Mouse (Mus musculus) forebrain, embryonic 13.5 days (tissue): ENCODE data around the gene Ttc4. TPM values are rescaled to one million over a fixed set of nuclear protein-coding genes. Genes with fewer than 3 reads are reported as not detected.
A peak's percentile ranks its signal among the peaks of the same experiment; 100 is the strongest.

Source experiments
- ATAC-seq: fragments of 200-750 bp; cut with Nextera tagmentation; 2 replicates; pipeline ENCODE4 v1.8.0; 2017
- H3K27ac ChIP-seq: fragments of 300-500 bp; sonication (generic); 2 replicates; pipeline ENCODE4 v1.5.1; 2015; ENCODE audit warnings: inconsistent platforms, mild to moderate bottlenecking, moderate library complexity
- H3K27me3 ChIP-seq: fragments of 300-500 bp; sonication (generic); 2 replicates; pipeline ENCODE4 v1.6.1; 2015; ENCODE audit warnings: mild to moderate bottlenecking, inconsistent platforms
- H3K36me3 ChIP-seq: fragments of 300-500 bp; sonication (generic); 2 replicates; pipeline ENCODE4 v1.6.1; 2015; ENCODE audit warnings: mild to moderate bottlenecking, inconsistent platforms; ENCODE audit not compliant: poor library complexity, severe bottlenecking
- H3K4me1 ChIP-seq: fragments of 300-500 bp; sonication (generic); 2 replicates; pipeline ENCODE4 v1.6.1; 2015; ENCODE audit warnings: inconsistent platforms
- H3K4me2 ChIP-seq: fragments of 300-500 bp; sonication (generic); 2 replicates; pipeline ENCODE4 v1.6.1; 2015; ENCODE audit warnings: inconsistent platforms, mild to moderate bottlenecking, moderate library complexity
- H3K4me3 ChIP-seq: fragments of 300-500 bp; sonication (generic); 2 replicates; pipeline ENCODE4 v1.5.1; 2015; ENCODE audit warnings: mild to moderate bottlenecking, inconsistent platforms
- H3K9ac ChIP-seq: fragments of 300-500 bp; sonication (generic); 2 replicates; pipeline ENCODE4 v1.6.1; 2015; ENCODE audit warnings: mild to moderate bottlenecking, inconsistent platforms
- H3K9me3 ChIP-seq: fragments of 300-500 bp; sonication (generic); replicated peaks from 2 replicates; pipeline ENCODE4 v1.6.1; 2016; ENCODE audit warnings: inconsistent platforms
- WGBS: fragments of 180-500 bp; shearing (Covaris S2); methylation state at CpG from one replicate; pipeline ENCODE4 v1.1.7; 2015; 5-methylcytosine and 5-hydroxymethylcytosine counted together
- polyA plus RNA-seq: library from polyadenylated mRNA; unstranded; fragments of >200 nt; fragmentation: Nextera tagmentation; extraction: Ambion mirVana; gene quantifications from 2 replicates; pipeline ENCODE4 v1.2.1, GENCODE M21; 2015

Gene Ttc4
- polyA plus RNA-seq: 93.0 and 112 TPM in 2 replicates

DNA sequence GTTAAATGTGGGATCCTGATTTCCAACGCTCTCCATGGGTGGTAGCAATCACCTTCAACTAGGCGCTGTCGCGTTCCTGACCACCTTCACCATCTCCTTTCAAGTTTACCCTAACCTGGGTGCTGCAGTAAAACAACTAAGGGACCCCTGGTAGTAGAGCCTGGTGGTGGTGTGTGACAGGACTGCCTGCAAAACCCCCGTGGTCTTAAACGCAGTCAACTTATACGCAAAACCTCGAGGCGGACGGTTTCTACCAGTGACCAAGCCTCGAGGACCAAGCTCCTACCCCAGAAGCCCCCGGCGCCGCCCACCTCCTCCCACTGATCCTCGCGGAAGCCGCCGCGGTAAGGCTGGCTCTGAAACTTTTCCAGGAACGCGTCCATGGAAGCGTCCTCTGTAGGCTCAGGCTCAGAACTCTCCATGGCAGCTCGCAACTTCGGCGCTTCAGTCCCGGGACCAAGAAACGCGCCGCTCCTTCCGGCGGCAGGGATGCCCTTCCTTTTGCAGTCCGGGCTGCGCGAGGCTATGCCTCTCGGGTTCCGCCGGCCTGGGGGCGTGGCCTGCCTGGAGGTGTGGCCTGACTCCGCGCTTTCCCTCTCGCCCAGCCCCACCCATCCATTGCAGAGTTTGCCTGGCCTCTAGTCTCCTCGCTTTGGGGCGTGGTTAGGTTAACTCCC lies at the start of gene Ttc4:
TSS of gene Ttc4 (minus strand) at position 503 of the 677 bp plus-strand sequence.
- ATAC-seq: peak; percentile 98
- Histone ChIP-seq H3K9me3 (no peaks in the 10 kb centered on the region), H3K4me1 (peaks cover 9% of the 10 kb centered on the region), H3K27me3 (no peaks in the 10 kb centered on the region), H3K4me3 (peak within 1 kb of the TSS; percentile 88), H3K4me2 (peak within 1 kb of the TSS; percentile 88), H3K27ac (no peak within 1 kb of the TSS), H3K9ac (peak within 1 kb of the TSS; percentile 84), H3K36me3 (peaks cover 33% of the 10 kb centered on the region)
- 1% methylated on average over 43 of the region's 43 CpGs for WGBS

- Histone ChIP-seq H3K9ac (no peak overlapping the region), H3K4me1 (no peaks in the 10 kb centered on the region), H3K4me2 (no peak overlapping the region), H3K27me3 (no peaks in the 10 kb centered on the region), H3K9me3 (no peaks in the 10 kb centered on the region), H3K27ac (no peak overlapping the region), H3K36me3 (no peaks in the 10 kb centered on the region), H3K4me3 (no peak overlapping the region)
- 70% methylated on average over 4 of the region's 4 CpGs for WGBS
- ATAC-seq: no peak
Measured at GRCm38 (mm10) chr4:106720631-106721030, 41.9 kb upstream of the Ttc4 start.

DNA sequence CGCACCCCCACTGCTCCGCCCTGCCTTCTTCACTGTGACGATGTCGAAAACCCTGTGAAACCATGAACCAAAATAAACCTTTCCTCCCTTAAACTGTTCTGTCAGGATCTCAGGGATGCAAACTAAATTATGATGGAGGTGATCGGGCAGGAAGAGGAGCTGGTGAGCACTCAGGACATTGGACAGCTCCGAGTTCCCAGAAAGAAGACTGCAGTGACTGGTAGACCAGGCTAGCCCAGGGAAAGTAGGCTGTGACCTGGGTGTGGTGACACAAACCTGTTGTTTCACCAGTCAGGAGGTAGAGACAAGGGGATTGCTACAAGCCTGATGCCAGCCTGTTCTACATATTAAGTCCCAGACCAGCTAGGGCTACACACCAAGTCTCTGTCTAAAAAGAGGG lies 34.9 kb upstream of the Ttc4 start:
- WGBS: 93% methylated on average over 6 of the region's 6 CpGs
- Histone ChIP-seq H3K4me2 (no peak overlapping the region), H3K27me3 (0 out of 2 replicates have a peak, but pooled peaks cover 3% of the 10 kb centered on the region), H3K4me1 (no peaks in the 10 kb centered on the region), H3K9me3 (no peaks in the 10 kb centered on the region), H3K9ac (no peak overlapping the region), H3K36me3 (no peaks in the 10 kb centered on the region), H3K4me3 (no peak overlapping the region), H3K27ac (no peak overlapping the region)
- ATAC-seq: no peak

DNA sequence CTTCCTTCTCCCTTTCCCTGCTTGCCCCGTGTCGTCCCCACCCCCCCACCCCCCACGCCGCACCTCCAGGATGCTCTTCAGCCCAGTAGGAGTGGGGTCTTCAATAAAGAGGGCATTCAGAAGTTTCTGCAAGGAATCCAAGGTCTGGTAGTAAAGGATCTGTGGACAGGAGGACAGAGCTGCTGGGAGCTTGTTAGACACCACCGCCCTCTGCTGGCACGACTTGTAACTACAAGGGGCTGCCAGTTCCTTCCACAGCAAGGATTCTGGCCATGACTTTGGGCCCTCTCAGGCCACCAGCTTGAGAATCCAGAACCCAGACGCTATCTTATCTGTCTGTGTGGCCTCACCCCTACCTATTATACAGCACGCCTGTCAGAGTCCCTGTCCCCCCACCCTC lies 29.7 kb upstream of the Ttc4 start:
- Histone ChIP-seq H3K4me2 (no peak overlapping the region), H3K27ac (no peak overlapping the region), H3K4me3 (no peak overlapping the region), H3K9me3 (no peaks in the 10 kb centered on the region), H3K9ac (no peak overlapping the region), H3K36me3 (no peaks in the 10 kb centered on the region), H3K4me1 (peaks cover 20% of the 10 kb centered on the region), H3K27me3 (peaks cover 3% of the 10 kb centered on the region; the same call in 1 of the 2 replicates)
- 5% methylated on average over 8 of the region's 8 CpGs for WGBS
- peak; percentile 37 for ATAC-seq

DNA sequence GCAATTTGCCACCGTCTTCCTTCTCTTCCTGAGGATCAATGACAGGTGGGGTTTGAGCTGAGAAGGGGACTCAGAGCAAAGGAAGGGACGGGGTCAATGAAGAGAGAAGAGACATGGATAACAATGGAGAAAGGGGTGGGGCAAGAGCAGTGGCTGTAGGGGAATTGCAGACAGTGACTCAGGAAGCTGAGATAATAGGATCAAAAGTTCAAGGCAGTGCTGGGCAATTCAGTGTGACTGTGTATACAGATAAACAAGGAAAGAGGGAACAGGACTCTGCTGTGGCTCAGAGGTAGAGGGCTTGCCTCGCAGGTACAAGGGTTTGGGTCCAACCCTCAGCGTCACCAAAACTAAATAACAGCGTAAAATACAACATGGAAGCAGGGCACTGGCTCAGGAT lies 29.2 kb upstream of the Ttc4 start:
- Histone ChIP-seq H3K9me3 (no peaks in the 10 kb centered on the region), H3K36me3 (no peaks in the 10 kb centered on the region), H3K4me3 (no peak overlapping the region), H3K4me2 (no peak overlapping the region), H3K27ac (no peak overlapping the region), H3K9ac (no peak overlapping the region), H3K27me3 (peaks cover 3% of the 10 kb centered on the region; the same call in 1 of the 2 replicates), H3K4me1 (peaks cover 20% of the 10 kb centered on the region)
- ATAC-seq: 0 out of 2 replicates have a peak, but pooled peaks have one; percentile 4
- WGBS: 39% methylated on average over 5 of the region's 5 CpGs

DNA sequence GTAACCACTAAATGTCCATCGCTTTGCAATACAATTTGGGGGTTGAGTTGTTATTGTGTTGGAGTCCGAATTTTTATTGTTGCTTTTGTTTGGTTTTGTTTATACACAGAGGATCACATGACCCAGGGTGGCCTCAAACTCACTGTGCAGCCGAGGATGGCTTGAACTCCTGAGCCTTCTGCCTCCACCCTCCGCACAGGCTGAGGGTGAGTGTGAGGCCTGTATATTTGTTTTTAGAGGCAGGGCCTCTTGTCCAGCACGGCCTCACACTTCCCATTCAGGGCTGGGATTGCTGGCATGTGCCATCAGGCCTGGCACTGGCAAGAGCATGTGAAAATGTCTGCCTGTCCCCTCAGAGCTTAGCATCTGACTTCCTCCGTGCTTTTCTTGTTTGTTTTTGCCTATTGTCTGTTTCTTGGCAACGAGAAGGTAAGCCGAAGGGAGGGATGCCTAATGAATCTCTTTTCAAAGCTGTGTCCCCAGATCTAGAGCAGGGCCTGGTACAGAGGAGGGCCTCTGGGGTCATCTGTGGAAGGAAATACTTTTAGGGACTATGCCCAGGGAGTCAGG lies 26.4 kb upstream of the Ttc4 start:
- peak overlapping the region; percentile 45 for H3K9ac ChIP-seq
- no peak overlapping the region for H3K4me2 ChIP-seq
- WGBS: 22% methylated on average over 8 of the region's 8 CpGs
- H3K4me3 ChIP-seq: no peak overlapping the region
- no peaks in the 10 kb centered on the region for H3K9me3 ChIP-seq
- no peaks in the 10 kb centered on the region for H3K36me3 ChIP-seq
- H3K4me1 ChIP-seq: peaks cover 32% of the 10 kb centered on the region
- no peak for ATAC-seq
- peak overlapping the region; percentile 58 for H3K27ac ChIP-seq
- H3K27me3 ChIP-seq: no peaks in the 10 kb centered on the region; the same call in 1 of the 2 replicates

DNA sequence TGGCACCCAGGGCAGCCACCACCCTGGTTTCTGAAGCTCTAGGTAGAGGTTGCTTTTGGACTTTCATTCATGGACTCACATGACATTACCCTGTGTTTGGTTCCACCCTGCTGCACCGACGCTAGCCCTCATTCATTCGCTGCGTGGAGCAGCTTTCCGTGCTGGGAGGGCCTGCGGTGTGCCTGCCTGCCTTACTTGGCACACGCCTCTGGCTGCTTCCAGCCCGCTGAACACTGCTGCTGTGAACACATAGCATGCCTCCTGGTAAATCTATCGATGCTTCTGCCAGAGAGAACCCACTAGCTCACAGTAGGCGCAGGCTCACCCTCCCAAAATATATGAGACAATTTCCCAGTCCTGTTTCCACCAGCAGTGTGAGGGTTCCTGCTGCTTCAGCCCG lies 25.7 kb upstream of the Ttc4 start:
- Histone ChIP-seq H3K36me3 (no peaks in the 10 kb centered on the region), H3K4me3 (no peak overlapping the region), H3K27me3 (no peaks in the 10 kb centered on the region; the same call in 1 of the 2 replicates), H3K9me3 (no peaks in the 10 kb centered on the region), H3K27ac (peak overlapping the region; percentile 58), H3K9ac (no peak overlapping the region), H3K4me1 (peaks cover 39% of the 10 kb centered on the region), H3K4me2 (no peak overlapping the region)
- WGBS: 31% methylated on average over 11 of the region's 11 CpGs
- peak; percentile 69 for ATAC-seq

DNA sequence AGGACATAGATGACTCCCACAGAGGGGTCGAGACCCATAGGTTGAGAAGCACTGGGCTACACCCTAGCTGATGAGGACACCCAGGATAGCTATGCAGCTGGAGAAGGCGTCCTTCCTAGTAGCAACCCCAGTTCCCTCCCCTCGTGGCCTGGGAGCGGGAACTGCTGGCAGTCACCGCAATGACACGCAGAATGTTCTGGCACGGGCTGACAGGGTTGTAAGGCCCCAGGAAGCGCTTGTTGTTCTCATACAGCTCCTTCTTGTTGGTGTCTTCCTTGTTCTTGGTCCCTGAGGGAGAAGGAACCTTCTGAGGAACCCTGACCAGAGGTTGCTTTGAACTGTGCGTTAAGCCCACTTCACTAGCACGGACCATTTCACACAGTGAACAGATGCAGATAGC lies 25.2 kb upstream of the Ttc4 start:
- Histone ChIP-seq H3K9ac (no peak overlapping the region), H3K36me3 (no peaks in the 10 kb centered on the region), H3K4me3 (no peak overlapping the region), H3K27ac (peak overlapping the region; percentile 58; the same call in 1 of the 2 replicates), H3K4me2 (no peak overlapping the region), H3K9me3 (no peaks in the 10 kb centered on the region), H3K4me1 (peaks cover 39% of the 10 kb centered on the region), H3K27me3 (no peaks in the 10 kb centered on the region; the same call in 1 of the 2 replicates)
- no peak for ATAC-seq
- WGBS: 82% methylated on average over 10 of the region's 10 CpGs

DNA sequence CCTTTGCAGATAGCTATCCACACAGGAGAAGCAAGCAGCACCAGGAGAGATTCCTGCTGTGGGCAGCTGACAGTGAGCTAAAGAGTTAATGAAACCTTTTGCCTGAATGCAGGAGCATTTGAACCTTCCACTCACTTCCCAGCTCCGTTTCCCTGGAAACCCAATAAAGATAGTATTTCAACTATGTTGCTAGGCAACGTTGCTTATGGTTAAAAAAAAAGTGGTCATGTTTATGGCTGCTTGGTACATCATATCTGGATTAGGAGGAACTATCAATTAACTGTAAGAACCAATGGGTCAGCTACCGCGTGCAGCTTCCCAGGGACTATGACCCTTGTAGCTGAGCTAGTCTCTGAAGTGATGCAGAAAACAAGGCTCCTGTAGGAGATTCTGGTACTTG lies 22.1 kb upstream of the Ttc4 start:
- H3K9me3 ChIP-seq: no peaks in the 10 kb centered on the region
- no peaks in the 10 kb centered on the region for H3K27me3 ChIP-seq
- H3K9ac ChIP-seq: no peak overlapping the region
- H3K36me3 ChIP-seq: no peaks in the 10 kb centered on the region
- no peak overlapping the region for H3K4me3 ChIP-seq
- peak overlapping the region; percentile 69 for H3K27ac ChIP-seq
- no peak overlapping the region for H3K4me2 ChIP-seq
- 55% methylated on average over 4 of the region's 4 CpGs for WGBS
- peaks cover 39% of the 10 kb centered on the region for H3K4me1 ChIP-seq
- ATAC-seq: peak; percentile 31; the same call in 1 of the 2 replicates

DNA sequence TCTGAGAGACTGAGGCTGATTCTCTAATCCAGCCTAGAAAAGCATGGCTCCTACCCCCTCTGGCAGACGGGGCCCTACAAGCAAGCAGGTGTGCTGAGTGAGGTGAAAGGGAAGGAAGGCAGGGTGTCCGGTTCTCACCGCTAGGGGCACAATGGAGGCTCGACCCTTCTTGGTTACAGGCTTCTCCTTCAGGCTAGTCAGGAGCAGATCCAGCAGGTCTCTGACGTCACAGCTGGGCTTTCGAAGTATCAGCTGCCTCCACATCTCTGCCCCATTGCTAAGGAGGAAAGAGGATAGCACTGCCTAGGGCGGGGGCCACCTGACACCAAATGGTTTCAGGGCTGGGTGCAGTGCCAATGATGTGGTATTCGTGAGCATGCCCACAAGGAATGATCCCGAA lies 21.2 kb upstream of the Ttc4 start:
- Histone ChIP-seq H3K4me2 (no peak overlapping the region), H3K27ac (no peak overlapping the region; the same call in 1 of the 2 replicates), H3K9me3 (no peaks in the 10 kb centered on the region), H3K4me3 (no peak overlapping the region), H3K27me3 (no peaks in the 10 kb centered on the region), H3K4me1 (peaks cover 31% of the 10 kb centered on the region), H3K36me3 (no peaks in the 10 kb centered on the region), H3K9ac (no peak overlapping the region)
- 25% methylated on average over 9 of the region's 9 CpGs for WGBS
- peak; percentile 20; the same call in 1 of the 2 replicates for ATAC-seq

DNA sequence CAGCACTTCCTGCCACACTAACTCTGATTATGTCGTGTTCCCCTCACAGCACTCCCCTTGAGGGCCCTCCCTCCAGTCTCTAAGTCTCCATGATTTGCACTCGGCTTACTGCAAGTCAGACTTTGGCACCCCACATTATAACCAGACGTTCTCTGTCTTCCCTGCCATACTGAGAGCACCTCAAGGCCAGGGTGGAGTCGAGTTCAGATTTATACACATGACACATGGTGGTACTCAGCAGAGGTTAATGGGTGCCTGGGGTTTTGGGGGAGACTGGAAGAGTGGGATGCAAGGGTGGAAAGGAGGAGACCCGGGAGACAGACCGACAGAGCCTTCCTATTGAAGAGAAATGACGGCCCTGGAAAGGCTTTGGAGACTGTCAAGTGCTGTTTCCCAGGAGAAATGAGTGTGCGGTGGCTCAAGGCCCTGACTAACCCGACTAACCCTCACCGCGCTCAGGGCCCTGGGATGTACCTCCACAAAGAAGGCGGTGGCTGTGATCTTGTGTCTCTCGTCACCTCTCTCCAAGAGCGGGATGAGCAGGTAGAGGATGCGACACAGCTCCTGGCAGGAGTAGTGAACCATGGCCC lies 15.2 kb upstream of the Ttc4 start:
- H3K27me3 ChIP-seq: no peaks in the 10 kb centered on the region; the same call in 1 of the 2 replicates
- H3K4me2 ChIP-seq: no peak overlapping the region
- no peak overlapping the region for H3K27ac ChIP-seq
- ATAC-seq: no peak
- H3K9me3 ChIP-seq: no peaks in the 10 kb centered on the region
- no peak overlapping the region for H3K4me3 ChIP-seq
- H3K4me1 ChIP-seq: no peaks in the 10 kb centered on the region
- 82% methylated on average over 15 of the region's 15 CpGs for WGBS
- no peak overlapping the region for H3K9ac ChIP-seq
- no peaks in the 10 kb centered on the region for H3K36me3 ChIP-seq

- peaks cover 3% of the 10 kb centered on the region for H3K27me3 ChIP-seq
- H3K4me3 ChIP-seq: no peak overlapping the region
- no peak for ATAC-seq
- H3K9me3 ChIP-seq: no peaks in the 10 kb centered on the region
- H3K36me3 ChIP-seq: no peaks in the 10 kb centered on the region
- H3K9ac ChIP-seq: no peak overlapping the region
- H3K27ac ChIP-seq: no peak overlapping the region
- 55% methylated on average over 3 of the region's 3 CpGs for WGBS
- no peak overlapping the region for H3K4me2 ChIP-seq
- no peaks in the 10 kb centered on the region for H3K4me1 ChIP-seq
Measured at GRCm38 (mm10) chr4:106688636-106689296, 10.0 kb upstream of the Ttc4 start.
